Mouse (Mus musculus): ENCODE measurements around the gene Pak3. TPM values are rescaled to one million over a fixed set of nuclear protein-coding genes. Genes with fewer than 3 reads are reported as not detected.

The Pak3 gene
- polyA plus RNA-seq (2015; fragmentation: Illumina TruSeq; extraction: RNeasy Lipid Tissue Mini Kit (QIAGEN cat#74804); ENCODE audit: low read depth, low replicate concordance): 48.4 TPM

GRCm38 (mm10) chrX:143518168-143518901 is at the start of gene Pak3:
Pak3 (plus strand) TSS chrX:143518591.

DNA sequence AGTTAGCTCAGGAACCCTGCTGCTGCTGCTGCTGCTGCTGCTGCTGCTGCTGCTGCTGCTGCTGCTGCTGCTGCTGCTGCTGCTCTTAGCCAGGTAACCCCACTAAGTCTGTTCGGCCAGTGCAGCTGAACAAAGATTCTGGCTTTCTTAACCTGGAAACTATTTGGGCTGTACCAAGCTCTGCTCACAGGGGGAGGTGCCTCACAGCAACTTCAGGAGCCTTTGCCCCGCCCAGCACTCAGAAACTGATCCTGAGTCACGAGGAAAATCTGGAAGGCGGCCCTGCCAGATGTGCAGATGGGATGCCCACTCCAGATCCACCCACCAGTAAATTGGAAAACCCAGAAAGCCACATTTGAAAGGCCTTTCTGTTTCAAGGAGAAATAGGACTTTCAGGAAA is 308.8 kb downstream of the Pak3 start, which contains the start of gene Capn6:
Gene Capn6 (minus strand): TSS at position 203 of the 400 bp plus-strand sequence.

Other genes with a start within 250 kb of the Pak3 start
- 14.2 TPM for gene Chrdl1, start 124.3 kb upstream of the Pak3 start, polyA plus RNA-seq (2015; fragmentation: Illumina TruSeq; extraction: RNeasy Lipid Tissue Mini Kit (QIAGEN cat#74804); ENCODE audit: low read depth, low replicate concordance)